7 mouse cellular contexts compared by ENCODE assay signal in genomic region chr15:100422899-100423860, GRCm38 (mm10). TPM values are rescaled to one million over a fixed set of nuclear protein-coding genes. Genes with fewer than 3 reads are reported as not detected.
A peak's percentile ranks its signal among the peaks of the same experiment; 100 is the strongest.
DNase-seq lines count a peak whose midpoint lies in the region; ATAC-seq lines count a peak whose summit lies in the region.

No protein-coding gene starts in this region.

- H3K4me2 ChIP-seq in intestine, embryonic 16.5 days (ENCODE audit: low read depth, low read length): peak overlapping the region; percentile 95
- peak overlapping the region; percentile 86 for H3K4me2 ChIP-seq in midbrain, embryonic 11.5 days

- peak overlapping the region; percentile 89 for H3K27ac ChIP-seq in intestine, embryonic 16.5 days (ENCODE audit: low read length)
- no peak overlapping the region for H3K27ac ChIP-seq in midbrain, embryonic 11.5 days (ENCODE audit: low read depth, low read length)

- H3K9ac ChIP-seq in intestine, embryonic 16.5 days (ENCODE audit: low read depth, low read length): peak overlapping the region; percentile 97
- H3K9ac ChIP-seq in midbrain, embryonic 11.5 days (ENCODE audit: low read length): peak overlapping the region; percentile 94

- H3K27me3 ChIP-seq in intestine, embryonic 16.5 days (replicated peaks; ENCODE audit: control insufficient read depth, insufficient read depth, low read length): no peaks in the 10 kb centered on the region
- H3K27me3 ChIP-seq in midbrain, embryonic 11.5 days (ENCODE audit: control insufficient read depth, insufficient read depth, low read length): peaks cover 17% of the 10 kb centered on the region

- no peaks in the 10 kb centered on the region for H3K9me3 ChIP-seq in intestine, embryonic 16.5 days (ENCODE audit: control insufficient read depth, low read length)
- H3K9me3 ChIP-seq in midbrain, embryonic 11.5 days (ENCODE audit: control insufficient read depth, low read length): no peaks in the 10 kb centered on the region

- peak; percentile 95 for ATAC-seq in intestine, embryonic 16.5 days
- peak; percentile 99 for ATAC-seq in midbrain, embryonic 11.5 days (ENCODE audit: low FRiP score)

- intact Hi-C loops in gastrocnemius, postnatal 36 days (cut with DNase I): no loop called here
- intact Hi-C loops in left cerebral cortex, postnatal 36 days (cut with DNase I): loop anchor here (1.0 kb wide), 1 partner anchor 20 kb away; no protein-coding TSS in a partner anchor

- peak; percentile 93 to 96 for DNase-seq in adrenal gland, adult 18-20 months (ENCODE audit: low spot score in 2 of 2)
- peak; percentile 96 for DNase-seq in embryo, embryonic 11 days
- DNase-seq in gastrocnemius, postnatal 36 days: peak; percentile 90 to 97
- peak; percentile 96 to 97 for DNase-seq in left cerebral cortex, postnatal 36 days (ENCODE audit: low spot score in 2 of 2)
- DNase-seq in midbrain, embryonic 11.5 days (ENCODE audit: low spot score, missing footprints): peak; percentile 99
- peak; percentile 95 for DNase-seq in skeletal muscle tissue, adult 2 months (ENCODE audit: low read depth, low spot score)

- peak overlapping the region; percentile 93 for H3K4me3 ChIP-seq in intestine, embryonic 16.5 days (ENCODE audit: low read length)
- peak overlapping the region; percentile 97 for H3K4me3 ChIP-seq in midbrain, embryonic 11.5 days (ENCODE audit: low read depth, low read length)

- no peaks in the 10 kb centered on the region for H3K36me3 ChIP-seq in intestine, embryonic 16.5 days (ENCODE audit: control insufficient read depth, insufficient read depth, low read length)
- no peaks in the 10 kb centered on the region for H3K36me3 ChIP-seq in midbrain, embryonic 11.5 days (ENCODE audit: control insufficient read depth, insufficient read depth, low read length)

- under 1% methylated on average over 65 of the region's 65 CpGs for WGBS in intestine, embryonic 16.5 days
- WGBS in midbrain, embryonic 11.5 days: 1% methylated on average over 65 of the region's 65 CpGs

- peaks cover 37% of the 10 kb centered on the region for H3K4me1 ChIP-seq in intestine, embryonic 16.5 days (ENCODE audit: control insufficient read depth, insufficient read depth, low read length)
- peaks cover 16% of the 10 kb centered on the region for H3K4me1 ChIP-seq in midbrain, embryonic 11.5 days (ENCODE audit: control insufficient read depth, insufficient read depth, low read length)

RNA-seq across cellular contexts. Expression of gene Gm5475, which starts 1.2 kb away (rescaled TPM):
- total RNA-seq in adrenal gland, adult 18-20 months (2021): not detected
- total RNA-seq in gastrocnemius, postnatal 36 days (2021): not detected
- 0.11 and 0.18 TPM in 2 replicates for polyA plus RNA-seq in intestine, embryonic 16.5 days (2015; fragmentation: Nextera tagmentation; extraction: Ambion mirVana)
- not detected for total RNA-seq in left cerebral cortex, postnatal 36 days (2021)
- not detected in 2 replicates for polyA plus RNA-seq in midbrain, embryonic 11.5 days (2014; fragmentation: Nextera tagmentation; extraction: Ambion mirVana)

RNA-seq across cellular contexts. Expression of gene Slc11a2, which starts 1.7 kb away (rescaled TPM):
- total RNA-seq in adrenal gland, adult 18-20 months (2021): 100 to 1,000 TPM; 110 to 132 TPM
- 10 to 100 TPM; 37.5 to 48.9 TPM for total RNA-seq in gastrocnemius, postnatal 36 days (2021)
- polyA plus RNA-seq in intestine, embryonic 16.5 days (2015; fragmentation: Nextera tagmentation; extraction: Ambion mirVana): 40.7 and 47.2 TPM in 2 replicates
- total RNA-seq in left cerebral cortex, postnatal 36 days (2021): 10 to 100 TPM; 57.9 to 60.6 TPM
- polyA plus RNA-seq in midbrain, embryonic 11.5 days (2014; fragmentation: Nextera tagmentation; extraction: Ambion mirVana): 18.2 and 22.2 TPM in 2 replicates

RNA-seq across cellular contexts. Expression of gene Letmd1, which starts 45.6 kb away (rescaled TPM):
- 100 to 1,000 TPM; 147 to 279 TPM for total RNA-seq in adrenal gland, adult 18-20 months (2021)
- 1 to 10 TPM; 8.0 to 9.3 TPM for total RNA-seq in gastrocnemius, postnatal 36 days (2021)
- 31.3 and 33.7 TPM in 2 replicates for polyA plus RNA-seq in intestine, embryonic 16.5 days (2015; fragmentation: Nextera tagmentation; extraction: Ambion mirVana)
- 10 to 100 TPM; 60.7 to 60.8 TPM for total RNA-seq in left cerebral cortex, postnatal 36 days (2021)
- 41.0 and 42.5 TPM in 2 replicates for polyA plus RNA-seq in midbrain, embryonic 11.5 days (2014; fragmentation: Nextera tagmentation; extraction: Ambion mirVana)

RNA-seq across cellular contexts. Expression of gene Higd1c, which starts 58.8 kb away (rescaled TPM):
- total RNA-seq in adrenal gland, adult 18-20 months (2021): not detected
- not detected for total RNA-seq in gastrocnemius, postnatal 36 days (2021)
- not detected in 2 replicates for polyA plus RNA-seq in intestine, embryonic 16.5 days (2015; fragmentation: Nextera tagmentation; extraction: Ambion mirVana)
- total RNA-seq in left cerebral cortex, postnatal 36 days (2021): not detected
- polyA plus RNA-seq in midbrain, embryonic 11.5 days (2014; fragmentation: Nextera tagmentation; extraction: Ambion mirVana): not detected in 2 replicates

Comparison
In these comparisons a context has a peak if more than half of its experiments do, and no peak if none do; other contexts are left out.
1. RNA of gene Letmd1, which starts 45.6 kb away (total RNA-seq): 147 to 279 TPM in adrenal gland, adult 18-20 months and 60.7 to 60.8 TPM in left cerebral cortex, postnatal 36 days; 8.0 to 9.3 TPM in gastrocnemius, postnatal 36 days; every median in the first group is over 4 times any median in the second.
2. Peak in every context shown above with its lines, with median percentiles within 50 percentile points of each other: DNase-seq.